Mouse (Mus musculus) thymus, postnatal 4 days (tissue): ENCODE measurements around the gene Sh3bgrl2.

ENCODE experiments used
- DNase-seq: peaks from one replicate; pipeline ENCODE4 v3.0.0; 2021

The Sh3bgrl2 gene

GRCm38 (mm10) chr9:83593811-83594210, 45.7 kb downstream of the Sh3bgrl2 start:
- no peak for DNase-seq

GRCm38 (mm10) chr9:83596132-83596531, 48.0 kb downstream of the Sh3bgrl2 start:
- DNase-seq = no peak

- no peak for DNase-seq
Observed at GRCm38 (mm10) chr9:83596646-83597481, 48.7 kb downstream of the Sh3bgrl2 start.

GRCm38 (mm10) chr9:83598047-83598446, 49.9 kb downstream of the Sh3bgrl2 start:
- no peak for DNase-seq

- no peak for DNase-seq
Observed at GRCm38 (mm10) chr9:83599505-83599904, 51.4 kb downstream of the Sh3bgrl2 start.

- no peak for DNase-seq
Observed at GRCm38 (mm10) chr9:83600286-83601048, 52.3 kb downstream of the Sh3bgrl2 start.

- DNase-seq = no peak
Observed at GRCm38 (mm10) chr9:83602176-83602770, 54.1 kb downstream of the Sh3bgrl2 start.

GRCm38 (mm10) chr9:83603159-83603558, 55.0 kb downstream of the Sh3bgrl2 start:
- DNase-seq = no peak

- no peak for DNase-seq
Observed at GRCm38 (mm10) chr9:83605886-83606640, 57.9 kb downstream of the Sh3bgrl2 start.

- no peak for DNase-seq
Observed at GRCm38 (mm10) chr9:83608135-83608534, 60.0 kb downstream of the Sh3bgrl2 start.

GRCm38 (mm10) chr9:83609422-83610297, 61.5 kb downstream of the Sh3bgrl2 start:
- DNase-seq = peak; percentile 86

- DNase-seq = no peak
Observed at GRCm38 (mm10) chr9:83615912-83616585, 67.9 kb downstream of the Sh3bgrl2 start.

GRCm38 (mm10) chr9:83616586-83617081, 68.5 kb downstream of the Sh3bgrl2 start:
- no peak for DNase-seq

- DNase-seq = no peak
Observed at GRCm38 (mm10) chr9:83623455-83623854, 75.3 kb downstream of the Sh3bgrl2 start.

- DNase-seq = no peak
Observed at GRCm38 (mm10) chr9:83624193-83624592, 76.1 kb downstream of the Sh3bgrl2 start.

GRCm38 (mm10) chr9:83625085-83625484, 77.0 kb downstream of the Sh3bgrl2 start:
- DNase-seq = no peak

- no peak for DNase-seq
Observed at GRCm38 (mm10) chr9:83628669-83629612, 80.8 kb downstream of the Sh3bgrl2 start.

GRCm38 (mm10) chr9:83630341-83630740, 82.2 kb downstream of the Sh3bgrl2 start:
- DNase-seq = no peak

GRCm38 (mm10) chr9:83631920-83632319, 83.8 kb downstream of the Sh3bgrl2 start:
- DNase-seq = no peak

- no peak for DNase-seq
Observed at GRCm38 (mm10) chr9:83634703-83635102, 86.6 kb downstream of the Sh3bgrl2 start.
